Mouse (Mus musculus): Measurements from ENCODE around the gene Fosb. TPM values are rescaled to one million over a fixed set of nuclear protein-coding genes. Genes with fewer than 3 reads are reported as not detected.

Fosb gene
- total RNA-seq, 4 experiments from 2014 or later, result 11.1 to 15.1 (median 13.8) TPM

Other genes starting within 250 kb of the Fosb start
- gene Dmwd, start 233.8 kb downstream of the Fosb start, total RNA-seq (2022), result 100 to 1,000 TPM; 139 to 148 (median 143) TPM
- 10 to 100 TPM; 25.0 to 39.7 (median 31.6) TPM for gene Dmpk, start 226.2 kb downstream of the Fosb start, total RNA-seq (2022)
- gene Six5, start 215.5 kb downstream of the Fosb start, total RNA-seq (2022), result 1 to 10 TPM; 2.0 to 2.5 (median 2.3) TPM
- under 1 TPM in 3 of 4 experiments, not detected in 1; 0.37 to 0.68 (median 0.48) TPM for gene Gm4969, start 191.7 kb downstream of the Fosb start, total RNA-seq (2022)
- gene Fbxo46, start 190.2 kb downstream of the Fosb start, total RNA-seq (2022), result 10 to 100 TPM; 13.2 to 15.7 (median 14.2) TPM
- 10 to 100 TPM; 16.5 to 19.2 (median 18.6) TPM for gene Qpctl, start 160.8 kb downstream of the Fosb start, total RNA-seq (2022)
- gene Snrpd2, start 160.3 kb downstream of the Fosb start, total RNA-seq (2022), result 10 to 100 TPM; 73.5 to 79.4 (median 76.1) TPM
- 1 to 10 TPM; 1.2 to 2.5 (median 1.5) TPM for gene Gipr, start 143.9 kb downstream of the Fosb start, total RNA-seq (2022)
- gene Eml2, start 133.6 kb downstream of the Fosb start, total RNA-seq (2022), result 100 to 1,000 TPM; 159 to 188 (median 167) TPM
- 1 to 10 TPM; 2.2 to 2.7 (median 2.5) TPM for gene Gpr4, start 97.5 kb downstream of the Fosb start, total RNA-seq (2022)
- 10 to 100 TPM; 40.2 to 46.7 (median 43.1) TPM for gene Opa3, start 81.7 kb downstream of the Fosb start, total RNA-seq (2022)
- 10 to 100 TPM; 13.6 to 16.9 (median 15.6) TPM for gene Vasp, start 38.2 kb downstream of the Fosb start, total RNA-seq (2022)
- gene Ppm1n, start 30.0 kb downstream of the Fosb start, total RNA-seq (2022), result under 1 TPM in 1 of 4 experiments, not detected in 3; 0.68 TPM
- 100 to 1,000 TPM; 108 to 133 (median 114) TPM for gene Rtn2, start 27.4 kb downstream of the Fosb start, total RNA-seq (2022)
- 10 to 100 TPM; 34.9 to 42.8 (median 38.6) TPM for gene Ercc1, start 34.7 kb upstream of the Fosb start, total RNA-seq (2022)
- 10 to 100 TPM; 16.3 to 20.4 (median 17.4) TPM for gene Cd3eap, start 49.4 kb upstream of the Fosb start, total RNA-seq (2022)
- 1 to 10 TPM; 3.9 to 7.7 (median 5.9) TPM for gene Ppp1r13l, start 49.7 kb upstream of the Fosb start, total RNA-seq (2022)
- gene Ercc2, start 72.0 kb upstream of the Fosb start, total RNA-seq (2022), result 10 to 100 TPM; 25.7 to 36.8 (median 31.0) TPM
- 1 to 10 TPM; 4.5 to 5.9 (median 5.1) TPM for gene Klc3, start 94.1 kb upstream of the Fosb start, total RNA-seq (2022)
- 10 to 100 TPM in 1 of 4 experiments, 1 to 10 TPM in 2, not detected in 1; 3.1 to 12.8 (median 9.4) TPM for gene Ckm, start 94.7 kb upstream of the Fosb start, total RNA-seq (2022)
- 10 to 100 TPM; 70.4 to 80.3 (median 76.2) TPM for gene Mark4, start 148.8 kb upstream of the Fosb start, total RNA-seq (2022)
- 1 to 10 TPM in 1 of 4 experiments, under 1 TPM in 3; 0.59 to 1.1 (median 0.79) TPM for gene Exoc3l2, start 153.3 kb upstream of the Fosb start, total RNA-seq (2022)
- 1 to 10 TPM; 6.5 to 7.7 (median 7.1) TPM for gene Bloc1s3, start 198.3 kb upstream of the Fosb start, total RNA-seq (2022)
- gene Trappc6a, start 198.3 kb upstream of the Fosb start, total RNA-seq (2022), result 10 to 100 TPM; 19.0 to 25.5 (median 23.5) TPM
- gene Nkpd1, start 207.8 kb upstream of the Fosb start, total RNA-seq (2022), result 1 to 10 TPM in 2 of 4 experiments, under 1 TPM in 2; 0.83 to 1.7 (median 1.1) TPM

All from left cerebral cortex, adult 8-10 months (tissue).